Mouse (Mus musculus) urinary bladder, adult 2 months (tissue): Measurements from ENCODE around the gene Fgfr2. TPM values are rescaled to one million over a fixed set of nuclear protein-coding genes. Genes with fewer than 3 reads are reported as not detected.

Source experiments
- DNase-seq: peaks from one replicate; pipeline ENCODE4 v3.0.0; 2022; ENCODE audit warnings: low spot score
- polyA plus RNA-seq: library from polyadenylated mRNA; depleted of rRNA; stranded (reverse); fragments of >200 nt; gene quantifications from 2 replicates; pipeline ENCODE4 v1.2.3, GENCODE M21; 2012

Gene Fgfr2
- polyA plus RNA-seq, 1 experiment = 80.2 TPM

DNA sequence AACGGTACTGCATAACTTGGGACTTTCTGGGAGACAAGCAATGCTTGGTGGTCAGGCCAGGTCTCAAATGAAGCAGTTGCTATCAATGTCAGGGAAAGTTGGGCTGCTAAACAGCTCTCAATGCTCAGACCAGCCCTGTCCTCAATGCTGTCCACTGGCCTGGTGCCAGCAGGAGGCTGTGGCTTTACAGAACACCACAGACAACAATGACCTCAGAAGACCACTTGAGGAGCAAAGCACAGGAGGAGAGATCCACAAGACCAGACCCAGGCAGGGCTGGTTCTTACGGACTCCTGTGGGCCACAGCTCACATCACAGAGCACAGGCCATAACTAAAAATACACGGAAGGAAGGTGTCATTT, 368.8 kb downstream of the Fgfr2 start:
- no peak for DNase-seq

DNA sequence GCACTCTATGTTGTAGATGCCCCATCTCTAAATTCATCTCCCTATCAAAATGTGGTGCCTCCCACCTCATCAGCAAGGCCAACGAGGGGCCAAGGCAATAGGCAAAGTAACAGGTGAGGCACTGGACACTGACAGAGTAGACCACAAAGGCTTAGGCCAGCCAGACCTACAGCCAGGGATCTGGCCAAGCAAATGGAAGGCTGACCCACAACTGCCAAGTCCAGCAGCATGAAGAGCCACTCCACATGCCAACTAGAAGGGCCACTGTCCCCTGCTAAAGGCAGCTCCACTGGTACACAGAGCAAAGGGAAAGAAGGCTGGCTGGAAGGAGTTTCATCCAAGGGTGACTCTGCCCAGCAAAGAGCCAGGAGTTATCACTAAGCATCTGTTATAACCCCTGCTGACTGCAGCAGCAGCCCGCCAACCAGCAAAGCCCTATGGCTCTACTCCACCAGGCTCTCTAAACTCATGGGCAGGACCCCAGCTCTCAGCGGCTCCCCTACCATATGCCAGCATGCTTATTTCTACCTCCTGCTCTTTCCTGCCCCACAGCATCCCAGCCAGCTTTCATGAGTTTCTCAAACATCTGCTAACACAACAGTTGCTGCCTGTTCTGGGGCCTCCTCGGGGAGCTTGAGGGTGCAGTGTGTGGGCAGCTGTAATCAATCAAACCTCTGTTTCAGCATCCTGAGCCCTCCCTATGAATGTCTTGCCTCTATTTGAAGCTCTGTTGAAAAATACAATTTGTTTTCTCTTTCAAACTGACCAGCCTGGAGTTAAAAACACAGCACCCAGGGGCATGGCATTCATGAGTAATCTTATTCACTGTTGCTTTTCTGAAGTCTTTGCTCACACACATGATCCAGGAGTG, 369.4 kb downstream of the Fgfr2 start:
- DNase-seq = no peak

GRCm38 (mm10) chr7:132751716-132752115, 371.4 kb downstream of the Fgfr2 start:
- no peak for DNase-seq

- DNase-seq = no peak
These were observed 373.6 kb downstream of the Fgfr2 start for GRCm38 (mm10) chr7:132749504-132749903.

- no peak for DNase-seq
These were observed 374.9 kb downstream of the Fgfr2 start for GRCm38 (mm10) chr7:132748076-132748769.

- no peak for DNase-seq
These were observed 376.1 kb downstream of the Fgfr2 start for GRCm38 (mm10) chr7:132747096-132747495.

GRCm38 (mm10) chr7:132742912-132743311, 380.2 kb downstream of the Fgfr2 start:
- DNase-seq = no peak

DNA sequence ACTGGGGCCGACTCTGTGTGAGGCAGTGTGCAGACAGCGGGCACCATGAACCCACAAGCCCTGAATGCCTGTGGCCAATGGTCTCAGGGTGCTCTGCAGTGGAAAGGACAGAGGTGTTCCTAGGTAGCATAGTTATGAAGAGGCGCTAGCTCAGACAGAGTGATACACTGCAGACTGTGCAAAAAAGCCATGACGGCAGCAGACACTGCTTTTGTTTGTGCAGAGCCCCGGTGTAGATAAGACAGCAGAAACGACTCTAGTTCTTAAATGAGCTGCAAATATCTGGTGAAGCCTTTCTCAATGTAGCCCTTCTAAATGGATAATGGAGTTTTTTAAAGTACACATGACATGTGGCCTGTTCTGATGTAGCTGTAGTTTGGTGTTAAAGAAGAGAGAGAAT, 383.3 kb downstream of the Fgfr2 start:
- no peak for DNase-seq

DNA sequence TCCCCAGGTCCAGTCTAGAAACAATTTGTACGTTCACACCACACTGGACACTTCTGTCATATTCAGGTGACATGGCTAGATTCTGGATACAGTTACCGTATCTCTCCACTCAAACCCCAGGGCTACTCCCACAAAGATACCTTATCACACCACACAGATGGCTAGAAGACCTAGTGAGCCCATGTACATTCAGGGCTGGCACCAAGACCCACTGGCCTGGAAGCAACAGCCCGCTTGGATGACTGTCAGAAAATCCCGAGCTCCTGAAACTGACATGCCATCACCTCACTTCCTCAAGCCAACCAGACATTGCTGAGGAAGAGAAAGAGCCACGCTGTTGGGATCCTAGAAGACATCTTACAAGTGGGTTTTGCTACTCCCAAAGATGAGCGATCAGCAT, 384.3 kb downstream of the Fgfr2 start:
- DNase-seq = no peak

DNA sequence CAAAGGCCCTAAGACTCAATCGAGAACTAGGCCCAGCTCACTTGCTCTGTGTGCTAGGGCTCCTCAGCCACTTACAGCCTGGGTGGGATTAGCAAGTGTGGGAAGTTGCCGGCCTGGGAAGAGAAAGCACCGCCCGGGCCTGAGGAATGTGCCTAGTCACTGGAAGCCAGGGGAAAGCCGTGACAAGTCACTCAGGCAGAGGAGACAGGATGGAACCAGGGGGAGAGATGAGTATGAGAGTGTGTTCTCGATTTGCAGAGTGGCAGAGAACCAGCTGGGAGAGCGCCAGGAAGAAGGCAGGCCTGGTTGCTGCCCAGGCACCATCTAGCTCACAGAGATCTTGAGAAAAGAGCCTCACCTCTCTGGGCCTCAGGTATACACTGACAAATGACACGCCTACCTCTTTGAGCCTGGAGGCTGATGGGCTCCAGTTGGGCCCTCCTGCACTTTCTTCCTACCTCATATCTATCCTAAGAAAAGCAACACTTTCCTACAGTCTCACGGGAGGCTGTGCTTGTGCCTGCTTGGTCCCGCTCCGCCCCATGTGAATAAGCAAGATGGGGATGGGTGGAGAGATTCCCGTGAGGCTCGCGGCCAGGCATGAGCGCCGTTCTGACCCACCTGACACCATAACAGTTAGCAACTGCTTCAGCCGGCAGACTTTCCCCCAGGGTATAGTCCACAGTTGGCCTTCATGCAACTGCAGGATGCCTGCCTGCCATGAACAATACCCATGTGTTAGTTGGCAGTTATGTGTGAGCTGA, 386.9 kb downstream of the Fgfr2 start:
- DNase-seq = no peak

DNA sequence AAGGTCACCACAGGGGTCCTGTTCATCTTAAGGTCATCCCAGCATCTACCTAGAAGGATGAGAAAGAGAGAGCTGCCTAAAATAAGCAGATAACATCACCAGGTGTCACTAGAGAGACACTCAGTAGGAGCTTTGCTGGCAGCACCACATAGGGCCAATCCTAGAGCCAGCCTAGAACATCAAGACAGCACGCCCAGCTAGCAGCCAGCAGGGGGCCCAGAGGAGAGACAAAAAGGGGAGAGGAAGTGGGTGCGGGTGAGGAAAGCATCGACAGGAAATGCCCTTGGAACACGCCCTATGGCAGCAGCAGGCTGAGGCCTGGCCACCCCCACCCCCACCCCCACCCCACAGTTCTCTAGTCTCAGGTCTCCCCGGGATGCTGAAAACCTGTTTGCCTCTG, 388.0 kb downstream of the Fgfr2 start:
- no peak for DNase-seq

- DNase-seq = no peak
These were observed 388.9 kb downstream of the Fgfr2 start for GRCm38 (mm10) chr7:132734222-132734621.

DNA sequence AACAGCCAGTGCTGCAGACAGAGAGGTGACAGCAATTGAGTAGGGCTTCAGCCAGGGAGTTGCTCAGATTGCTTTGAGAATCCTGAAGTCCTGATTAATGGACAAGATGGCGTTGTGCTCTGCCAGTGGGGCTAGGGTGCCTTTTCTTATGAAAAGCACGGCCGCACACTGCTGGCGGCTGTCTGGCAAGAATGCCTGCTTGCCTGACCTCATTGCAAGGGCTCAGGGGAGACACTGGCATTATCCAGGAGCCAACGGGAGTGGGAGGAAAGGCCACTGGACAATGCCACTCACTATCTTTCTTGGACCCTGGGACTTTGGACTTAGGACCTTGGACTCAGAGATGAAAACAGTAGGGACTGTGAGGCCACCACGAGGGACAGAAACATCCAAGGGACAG, 389.6 kb downstream of the Fgfr2 start:
- DNase-seq = no peak

- no peak for DNase-seq
These were observed 390.9 kb downstream of the Fgfr2 start for GRCm38 (mm10) chr7:132732136-132732789.

DNA sequence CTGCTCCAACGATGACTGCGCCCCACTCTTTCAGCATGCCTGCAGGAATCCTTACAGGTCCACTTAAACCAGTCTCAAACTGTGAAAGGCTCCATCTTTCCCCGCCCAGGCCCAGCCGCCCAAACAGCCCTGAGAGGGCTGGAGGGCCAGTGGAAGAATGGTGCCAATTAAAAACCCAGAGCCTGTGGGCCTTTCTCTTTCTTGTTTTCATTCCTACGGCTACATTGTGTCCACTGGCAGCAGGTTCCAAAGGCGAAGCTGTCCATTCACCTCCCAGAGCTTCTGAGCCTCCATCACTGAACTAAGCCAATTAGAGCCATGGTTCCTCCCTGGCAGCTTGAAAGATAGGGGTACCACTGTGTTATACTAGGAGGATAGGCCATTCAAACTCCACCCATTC, 391.6 kb downstream of the Fgfr2 start:
- DNase-seq = no peak

- DNase-seq = no peak
These were observed 392.6 kb downstream of the Fgfr2 start for GRCm38 (mm10) chr7:132730510-132730909.

GRCm38 (mm10) chr7:132729093-132729831, 393.9 kb downstream of the Fgfr2 start:
- DNase-seq = peak; percentile 51

DNA sequence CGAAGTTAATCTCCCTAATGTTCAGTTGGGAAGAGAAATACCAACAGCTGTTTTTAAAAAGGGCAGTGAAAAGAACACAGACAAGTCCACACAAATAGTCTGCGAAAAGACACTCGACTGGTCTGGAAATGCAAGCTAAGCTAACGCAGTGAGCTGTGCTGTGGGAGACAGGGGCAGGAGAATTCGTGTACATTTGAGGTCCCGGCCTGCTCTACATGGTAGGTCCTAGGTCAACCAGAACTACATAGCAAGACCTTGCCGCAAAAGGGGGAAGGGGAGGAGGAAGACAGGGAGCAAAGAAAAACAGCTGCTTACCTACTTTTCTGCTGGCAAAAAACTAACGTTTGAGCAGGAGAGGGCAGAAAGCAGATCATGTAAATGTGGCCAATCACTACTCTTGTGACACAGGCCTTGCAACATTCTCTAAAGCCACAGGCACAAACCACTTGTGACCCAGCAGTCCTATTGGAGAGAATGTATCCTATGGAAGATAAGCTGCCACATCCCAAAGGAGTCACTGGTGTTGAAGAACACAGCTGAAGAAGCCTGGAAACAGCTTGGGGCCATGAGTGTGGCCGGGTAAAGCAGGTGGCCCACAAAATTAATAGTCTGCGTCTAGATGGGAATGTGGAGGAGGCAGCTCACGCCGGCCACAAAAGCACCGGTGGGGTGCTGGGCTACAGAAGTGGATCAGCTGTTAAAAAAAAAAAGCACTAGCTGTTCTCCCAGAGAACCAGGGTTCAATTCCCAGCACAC, 396.9 kb downstream of the Fgfr2 start:
- no peak for DNase-seq

- no peak for DNase-seq
These were observed 398.6 kb downstream of the Fgfr2 start for GRCm38 (mm10) chr7:132724501-132725062.

DNA sequence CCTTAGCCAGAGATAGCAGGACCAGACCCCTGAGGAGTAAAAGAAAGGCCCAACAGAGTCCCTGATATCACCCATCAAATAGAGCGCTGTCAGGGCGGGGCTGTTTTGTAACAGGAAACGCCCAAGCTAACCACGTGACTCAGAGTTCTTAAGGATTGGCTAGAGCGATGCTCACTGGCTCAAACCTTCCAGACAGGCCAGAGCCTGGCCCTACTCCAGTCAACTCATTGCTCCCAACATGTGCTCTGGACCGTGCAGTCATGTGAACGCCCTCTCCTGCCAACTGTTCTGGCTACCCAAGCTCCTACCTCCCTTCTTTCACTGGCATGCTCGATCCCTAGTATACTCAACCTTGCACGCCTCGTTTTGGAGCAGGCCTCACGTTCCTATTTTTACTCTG, 399.2 kb downstream of the Fgfr2 start:
- DNase-seq = no peak
